Mouse (Mus musculus): ENCODE data around the gene Grb14.
A peak's percentile ranks its signal among the peaks of the same experiment; 100 is the strongest.

The Grb14 gene

GRCm38 (mm10) chr2:64974549-64974948 is 50.2 kb downstream of the Grb14 start:
- no peak for DNase-seq (ENCODE audit: low spot score in 2 of 2)

DNA sequence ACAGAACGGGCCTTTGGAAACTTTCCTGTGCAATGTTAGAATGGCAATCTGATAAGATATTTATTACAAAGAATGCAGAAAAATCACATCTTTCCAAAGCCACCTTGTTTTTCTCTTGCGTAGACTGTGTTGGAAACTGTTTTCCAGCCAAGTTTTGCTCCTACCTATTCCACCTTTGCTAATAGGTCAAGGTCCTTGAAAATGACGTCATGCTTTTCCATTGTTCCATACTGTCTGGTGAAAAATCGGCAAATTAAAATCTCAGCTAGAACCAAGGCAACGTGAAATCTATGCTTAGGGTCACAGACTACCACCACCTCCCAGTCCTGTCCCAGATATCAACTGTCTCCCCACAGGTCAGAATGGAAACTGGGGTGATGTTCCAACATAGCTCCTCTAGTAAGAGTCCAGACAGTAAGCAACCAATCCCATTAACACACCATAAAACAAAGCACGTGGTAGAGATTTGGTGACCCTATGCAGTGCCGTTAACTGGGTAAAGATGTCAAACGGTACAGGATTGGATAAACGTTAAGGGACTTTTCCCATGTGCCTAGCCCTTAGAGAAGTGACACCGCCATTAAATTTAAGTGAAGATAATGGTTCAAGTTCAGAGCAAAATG is 50.9 kb downstream of the Grb14 start:
- DNase-seq (ENCODE audit: low spot score in 2 of 2) = no peak

- DNase-seq (ENCODE audit: low spot score in 2 of 2) = no peak
Measured at GRCm38 (mm10) chr2:64973125-64973524, 51.7 kb downstream of the Grb14 start.

DNA sequence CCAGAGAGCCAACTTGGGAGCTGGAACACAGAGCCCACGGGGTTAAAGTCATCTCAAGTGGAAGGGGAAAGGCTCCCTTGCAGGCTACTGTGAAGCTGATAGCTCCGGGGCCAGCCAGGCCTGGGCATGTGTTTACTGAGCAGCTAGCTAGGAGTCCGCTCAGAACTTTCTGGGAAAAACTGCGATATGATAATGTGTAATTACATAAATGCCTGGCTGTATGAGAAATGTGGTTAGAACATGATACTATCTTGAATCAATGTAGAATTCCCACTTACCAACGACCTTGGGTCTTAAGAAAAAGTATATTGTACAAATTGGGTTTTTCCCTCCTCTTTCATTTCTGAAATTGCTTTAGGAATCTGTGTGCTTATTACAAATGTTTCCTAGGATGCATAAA is 53.0 kb downstream of the Grb14 start:
- no peak for DNase-seq (ENCODE audit: low spot score in 2 of 2)

- no peak for DNase-seq (ENCODE audit: low spot score in 2 of 2)
Measured at GRCm38 (mm10) chr2:64970992-64971391, 53.8 kb downstream of the Grb14 start.

GRCm38 (mm10) chr2:64966893-64967444 is 57.8 kb downstream of the Grb14 start:
- DNase-seq (ENCODE audit: low spot score in 2 of 2) = no peak

- DNase-seq (ENCODE audit: low spot score in 2 of 2) = no peak
Measured at GRCm38 (mm10) chr2:64966323-64966722, 58.5 kb downstream of the Grb14 start.

GRCm38 (mm10) chr2:64965227-64965864 is 59.4 kb downstream of the Grb14 start:
- peak in 1 of 2 experiments; percentile 2 for DNase-seq (ENCODE audit: low spot score in 2 of 2)

DNA sequence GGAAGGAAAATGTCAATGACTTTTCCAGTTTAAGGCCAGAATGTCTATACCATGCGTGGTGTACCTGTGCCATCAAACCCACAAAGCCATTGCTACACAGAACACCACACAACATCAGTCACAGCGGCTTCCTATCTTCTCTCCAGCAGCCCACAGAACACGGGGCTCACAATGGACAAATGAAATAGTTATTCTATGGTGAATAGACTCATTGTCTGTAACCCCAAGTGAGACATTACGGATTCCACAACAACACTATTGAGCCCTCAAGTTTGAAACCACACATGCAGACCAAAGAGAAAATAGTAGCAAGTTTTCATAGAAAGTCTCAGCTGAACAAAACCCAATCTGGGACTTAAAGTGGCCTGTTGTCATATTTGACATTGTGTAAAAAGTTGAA is 62.6 kb downstream of the Grb14 start:
- no peak for DNase-seq (ENCODE audit: low spot score in 2 of 2)

DNA sequence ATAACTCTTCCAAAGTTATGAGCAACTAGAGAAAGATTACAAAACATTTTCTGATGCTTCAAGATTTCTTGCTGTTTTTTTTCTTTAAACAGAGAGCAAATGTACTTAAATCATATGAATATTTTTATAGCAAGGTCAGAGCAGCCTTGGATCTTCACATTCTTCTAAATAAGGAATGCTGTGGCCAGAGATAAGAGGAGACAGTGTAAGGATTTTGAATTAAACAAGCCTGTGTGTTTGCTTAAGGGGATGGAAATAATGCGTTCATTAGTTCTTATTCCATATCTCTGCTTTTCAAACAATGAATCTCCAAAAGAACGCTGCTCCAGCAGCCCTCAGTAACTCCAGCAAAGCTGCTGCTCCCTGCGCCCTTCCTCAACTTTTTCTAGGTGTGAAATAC is 63.4 kb downstream of the Grb14 start:
- no peak for DNase-seq (ENCODE audit: low spot score in 2 of 2)

DNA sequence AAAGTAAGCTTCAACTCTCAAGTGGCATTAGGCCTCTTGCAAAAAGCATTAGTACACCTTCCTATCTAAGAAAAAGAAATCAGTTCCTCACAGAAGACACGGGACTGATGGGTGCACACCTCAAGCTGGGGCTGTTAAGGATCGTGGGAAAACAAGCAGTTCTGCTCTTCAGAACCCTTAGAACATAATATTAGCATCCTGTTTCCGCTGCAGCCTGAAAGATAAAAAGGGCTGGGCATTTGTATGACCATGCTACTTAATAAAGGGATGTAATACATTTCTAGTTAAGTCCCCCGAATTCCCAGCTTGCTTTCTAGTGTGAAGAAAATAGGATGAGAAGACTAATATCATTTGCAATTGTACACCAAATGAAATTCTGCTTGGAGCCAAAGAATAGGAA is 65.1 kb downstream of the Grb14 start:
- no peak for DNase-seq (ENCODE audit: low spot score in 2 of 2)

- DNase-seq (ENCODE audit: low spot score in 2 of 2) = no peak
Measured at GRCm38 (mm10) chr2:64955441-64955840, 69.3 kb downstream of the Grb14 start.

- DNase-seq (ENCODE audit: low spot score in 2 of 2) = no peak
Measured at GRCm38 (mm10) chr2:64949210-64949609, 75.6 kb downstream of the Grb14 start.

DNA sequence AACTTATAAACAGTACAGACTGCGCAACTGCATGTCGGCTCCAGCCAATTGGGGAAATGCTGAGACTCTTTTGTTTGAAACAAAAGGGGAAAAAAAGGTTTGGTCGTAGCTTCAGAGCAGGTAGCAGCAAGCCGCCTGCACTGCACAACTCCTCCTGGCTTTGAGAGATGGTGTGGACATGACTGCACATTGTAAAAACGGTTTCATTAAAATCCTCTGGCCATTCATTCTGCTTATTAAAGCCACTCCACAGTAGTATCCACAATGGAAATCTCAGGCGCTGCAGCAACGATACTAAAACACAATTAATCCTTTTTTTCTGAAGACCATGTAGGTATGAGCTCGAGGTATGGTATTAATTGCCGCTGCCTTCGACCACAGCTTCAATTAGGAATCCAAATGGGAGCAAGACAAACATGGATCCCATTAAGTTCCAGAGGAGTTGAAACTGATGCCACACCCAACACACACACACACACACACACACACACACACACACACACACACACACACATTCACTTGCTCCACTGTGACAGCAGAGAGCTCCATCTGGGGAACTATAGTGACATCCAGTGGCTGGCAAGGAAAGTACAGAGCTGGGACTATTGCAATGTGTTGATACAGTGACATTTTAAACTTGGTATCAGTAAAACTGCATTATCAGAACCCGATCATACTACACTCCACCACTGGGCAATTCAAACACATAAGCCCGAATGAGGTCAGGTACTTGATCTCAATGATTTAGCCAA is 76.2 kb downstream of the Grb14 start:
- DNase-seq (ENCODE audit: low spot score in 2 of 2) = no peak

DNA sequence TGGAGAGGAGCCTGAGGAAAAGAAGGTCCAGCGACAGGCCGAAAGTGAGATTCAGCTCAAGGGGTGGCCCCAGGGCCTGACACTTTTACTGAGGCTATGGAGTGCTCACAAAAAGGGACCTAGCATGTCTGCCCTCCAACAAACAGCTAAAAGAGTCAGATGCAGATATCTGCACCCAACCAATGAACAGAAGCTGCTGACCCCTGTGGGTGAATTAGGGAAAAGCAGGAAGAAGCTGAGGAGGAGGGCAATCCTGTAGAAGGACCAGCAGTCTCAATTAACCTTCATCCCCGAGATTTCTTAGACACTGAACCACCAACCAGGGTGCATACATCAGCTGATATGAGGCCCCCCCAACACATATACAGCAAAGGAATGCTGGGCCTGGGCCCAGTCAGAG is 77.3 kb downstream of the Grb14 start:
- no peak for DNase-seq (ENCODE audit: low spot score in 2 of 2)

GRCm38 (mm10) chr2:64920879-64921278 is 103.9 kb downstream of the Grb14 start:
- no peak for DNase-seq (ENCODE audit: low spot score in 2 of 2)

- DNase-seq (ENCODE audit: low spot score in 2 of 2) = no peak
Measured at GRCm38 (mm10) chr2:64915448-64915847, 109.3 kb downstream of the Grb14 start.

DNA sequence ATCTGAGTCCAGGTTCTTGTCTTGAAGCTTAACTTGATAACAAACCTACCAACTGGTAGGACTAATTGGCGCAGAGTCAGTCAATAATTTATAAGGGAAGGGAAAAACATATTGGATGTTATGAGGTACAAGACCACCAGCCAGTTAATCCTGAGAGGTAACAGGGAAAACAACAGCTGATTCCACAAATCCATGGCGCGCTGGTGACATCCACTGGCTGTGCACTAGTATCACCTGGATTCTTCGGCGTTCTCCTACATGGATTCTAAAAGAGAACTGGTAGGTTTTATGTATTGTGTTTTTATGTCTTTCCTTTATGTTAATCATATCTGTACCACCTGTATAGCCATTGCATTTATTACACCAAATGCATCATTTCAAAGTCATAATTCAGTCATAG is 119.9 kb downstream of the Grb14 start:
- no peak for DNase-seq (ENCODE audit: low spot score in 2 of 2)

DNA sequence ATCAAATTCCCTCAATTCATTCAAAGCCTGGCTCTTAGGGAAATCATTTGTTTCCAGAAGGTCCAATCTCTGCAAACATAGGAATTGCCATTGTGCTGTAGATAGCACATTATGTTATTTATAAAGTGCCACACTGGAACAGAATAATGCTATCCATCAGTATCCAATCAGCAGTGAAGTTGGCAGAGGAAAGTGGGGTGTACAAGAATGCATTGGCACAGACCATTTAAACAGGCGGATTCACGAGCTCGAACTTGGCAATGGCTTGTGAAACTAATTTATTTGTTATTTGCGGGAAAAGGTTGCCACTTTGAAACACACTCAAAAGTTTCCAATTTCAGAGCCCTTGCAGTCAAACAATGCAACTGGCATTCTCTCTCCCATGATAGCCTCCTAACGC is 126.9 kb downstream of the Grb14 start:
- DNase-seq (ENCODE audit: low spot score in 2 of 2) = no peak

DNA sequence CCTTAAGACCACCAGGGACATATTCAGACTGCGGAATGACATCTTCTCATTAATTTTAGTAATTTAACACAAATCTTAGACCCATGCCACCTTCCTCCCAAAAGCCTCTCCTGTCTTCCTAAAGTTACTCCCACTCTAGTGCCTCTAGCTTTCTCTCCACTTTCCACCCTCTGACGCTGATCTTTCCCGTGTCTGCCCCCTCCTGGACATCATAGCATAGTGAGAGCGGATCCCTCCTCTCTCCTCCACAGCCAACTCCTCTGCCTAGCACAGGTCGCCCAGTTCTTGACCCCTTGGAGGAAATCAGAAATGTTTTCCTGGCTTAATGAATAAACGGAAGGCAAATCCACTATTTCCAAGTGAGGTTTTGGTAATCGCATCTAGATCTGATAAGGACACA is 131.6 kb downstream of the Grb14 start:
- no peak for DNase-seq (ENCODE audit: low spot score in 2 of 2)

DNA sequence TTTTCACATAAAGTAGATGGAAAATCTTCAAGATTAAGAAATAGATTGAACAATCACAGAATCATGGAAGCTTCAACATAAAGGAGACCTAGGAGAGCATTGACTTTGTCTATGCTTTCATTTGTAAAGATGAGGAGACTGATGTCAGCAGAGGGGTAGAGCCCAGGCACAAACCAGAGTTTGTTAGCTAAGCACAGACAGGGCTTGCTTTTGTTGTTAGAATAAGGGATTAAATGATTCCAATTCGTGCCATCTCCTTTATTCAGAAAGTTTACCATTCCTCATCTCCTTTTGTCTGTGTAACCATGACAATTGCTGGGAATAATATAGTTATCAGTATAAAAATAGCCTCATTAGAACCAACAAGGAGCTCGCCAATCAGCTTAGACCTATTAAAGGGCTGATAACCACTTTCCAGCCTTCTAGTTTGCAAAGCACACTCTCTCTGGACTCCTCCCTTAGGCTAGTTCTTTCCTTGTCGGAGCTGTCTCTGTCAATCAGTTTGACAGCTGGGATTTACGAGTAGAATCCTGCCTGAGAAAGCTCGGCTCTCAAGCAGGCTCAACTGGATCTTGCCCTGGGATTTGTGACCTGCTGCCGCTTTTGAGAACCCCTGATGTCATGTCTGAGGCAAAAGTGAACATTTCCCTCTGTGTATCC is 137.6 kb downstream of the Grb14 start:
- DNase-seq (ENCODE audit: low spot score in 2 of 2) = no peak

- no peak for DNase-seq (ENCODE audit: low spot score in 2 of 2)
Measured at GRCm38 (mm10) chr2:64885696-64886095, 139.1 kb downstream of the Grb14 start.

All from urinary bladder, adult 18-20 months (tissue).